Mouse (Mus musculus) liver, embryonic 14.5 days (tissue): ENCODE measurements at regions not wholly inside any gene's neighbourhood (a gene's known extent, or its start where the extent isn't known, plus 50 kb on each side); places are given as distances from the start of the nearest gene placed in this dataset.

Source experiments
- CTCF ChIP-seq: IDR thresholded peaks from 2 replicates; pipeline ENCODE4 v1.5.1; 2016; ENCODE audit warnings: antibody characterized with exemption, low read depth, control low read depth
- EP300 ChIP-seq: IDR thresholded peaks from 2 replicates; pipeline ENCODE4 v1.6.1; 2016; ENCODE audit warnings: antibody characterized with exemption, low read depth

DNA sequence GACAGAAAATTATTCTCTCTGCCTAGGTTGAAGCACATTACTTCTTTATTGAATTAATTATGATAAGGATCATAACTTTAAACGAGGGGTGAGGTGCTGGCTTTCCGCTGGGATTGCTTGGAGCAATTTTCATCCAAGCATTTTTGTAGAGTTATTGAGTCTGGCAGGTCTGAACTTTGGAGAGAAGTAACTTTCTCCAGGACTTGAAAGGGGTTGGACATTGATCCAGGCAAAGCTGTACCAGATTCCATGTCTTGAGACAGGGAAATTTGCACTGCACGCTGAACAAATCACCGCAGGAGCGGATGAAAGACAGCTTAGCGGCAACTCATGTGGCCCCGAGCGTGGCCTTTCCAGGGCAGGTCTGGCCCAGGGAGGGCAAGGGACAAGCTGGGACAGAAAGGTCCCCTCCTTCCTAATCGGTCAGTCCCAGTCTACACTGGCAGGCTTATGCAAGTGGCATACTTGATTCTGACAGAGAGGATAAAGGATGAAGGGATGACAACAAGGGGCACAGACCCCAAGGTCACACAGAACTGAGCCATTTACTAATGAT, 108.8 kb upstream of the Mrps22 start:
- TF ChIP-seq CTCF: no peak
- no peak for TF ChIP-seq EP300
